Mouse (Mus musculus) layer of hippocampus, adult 8-10 months (tissue): Measurements from ENCODE around the gene Rem1. TPM values are rescaled to one million over a fixed set of nuclear protein-coding genes. Genes with fewer than 3 reads are reported as not detected.
A peak's percentile ranks its signal among the peaks of the same experiment; 100 is the strongest.

ENCODE experiments used
- DNase-seq, 2 experiments: peaks; one replicate each; pipeline ENCODE4 v3.0.0; 2022; ENCODE audit warnings: low spot score in 2 of 2
- total RNA-seq, 4 experiments: library from RNA; stranded (reverse); gene quantifications; 2 replicates each; pipeline ENCODE4 v1.2.4; 2022

The Rem1 gene
- 1 to 10 TPM in 1 of 4 experiments, under 1 TPM in 3; 0.61 to 1.1 (median 0.72) TPM for total RNA-seq

DNA sequence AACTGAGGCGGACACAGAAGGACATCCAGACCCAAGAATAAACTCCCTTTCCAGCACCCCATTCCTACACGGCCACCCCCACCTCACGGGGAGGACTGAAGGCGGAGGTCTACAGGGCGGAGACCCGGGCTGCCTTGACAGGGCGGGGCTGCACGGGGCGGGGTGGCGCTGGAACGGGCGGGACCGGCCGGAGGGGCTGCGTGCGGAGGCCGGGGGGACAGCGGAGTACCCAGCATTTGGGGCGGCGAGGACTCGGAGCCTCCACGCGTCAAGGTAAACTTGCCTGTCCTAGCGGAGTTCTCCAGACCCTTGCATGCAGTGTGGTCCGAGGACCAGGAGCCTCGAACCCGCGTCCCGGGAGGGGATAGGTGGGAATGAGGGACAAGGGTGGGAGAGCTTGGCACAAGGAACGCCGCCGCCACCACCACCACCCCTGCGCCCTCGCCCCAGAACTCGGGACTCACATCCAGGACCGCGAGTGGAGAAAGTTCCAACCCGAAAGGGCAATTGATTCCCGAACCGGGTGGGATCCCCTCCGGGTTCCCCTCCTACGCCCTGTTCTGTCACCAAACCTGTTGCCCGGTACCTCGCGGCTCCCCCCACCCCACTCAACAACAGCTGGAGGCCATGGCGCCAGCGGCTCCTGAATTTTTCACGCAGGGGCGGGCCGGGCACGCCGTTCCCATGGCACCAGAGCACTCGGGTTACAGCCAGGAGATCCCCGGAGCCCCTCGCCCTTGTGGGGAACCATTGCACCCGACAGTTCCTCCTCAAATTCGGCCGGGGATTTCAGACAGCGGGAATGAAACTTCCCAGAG is at the start of gene Rem1:
TSS of gene Rem1 (plus strand) at position 178 of the 818 bp plus-strand sequence.
- DNase-seq, result no peak

DNA sequence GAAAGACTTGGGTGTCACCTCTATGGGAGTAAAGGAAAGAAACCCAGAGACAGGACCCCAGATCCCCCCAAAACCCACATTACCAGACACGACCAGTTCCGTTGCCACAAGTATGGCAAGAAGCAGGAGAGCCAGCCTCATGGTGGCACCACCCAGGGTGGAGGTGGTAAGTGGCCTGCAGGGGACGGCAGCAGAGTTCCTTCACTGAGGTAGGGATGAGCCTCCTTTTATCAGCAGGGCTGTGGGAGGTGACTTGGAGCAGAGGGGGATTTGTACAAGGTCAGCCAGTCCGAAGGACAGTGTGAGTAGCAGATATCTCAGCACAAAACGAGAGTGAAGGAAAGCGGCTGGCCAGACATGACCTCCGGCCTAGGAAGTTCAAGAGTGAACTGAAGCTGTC is 46.6 kb upstream of the Rem1 start, which contains the start of gene Defb19:
TSS of gene Defb19 (minus strand) at position 206 of the 400 bp plus-strand sequence.
- no peak for DNase-seq

GRCm38 (mm10) chr2:152580612-152581011 is 46.1 kb upstream of the Rem1 start:
- no peak for DNase-seq

DNA sequence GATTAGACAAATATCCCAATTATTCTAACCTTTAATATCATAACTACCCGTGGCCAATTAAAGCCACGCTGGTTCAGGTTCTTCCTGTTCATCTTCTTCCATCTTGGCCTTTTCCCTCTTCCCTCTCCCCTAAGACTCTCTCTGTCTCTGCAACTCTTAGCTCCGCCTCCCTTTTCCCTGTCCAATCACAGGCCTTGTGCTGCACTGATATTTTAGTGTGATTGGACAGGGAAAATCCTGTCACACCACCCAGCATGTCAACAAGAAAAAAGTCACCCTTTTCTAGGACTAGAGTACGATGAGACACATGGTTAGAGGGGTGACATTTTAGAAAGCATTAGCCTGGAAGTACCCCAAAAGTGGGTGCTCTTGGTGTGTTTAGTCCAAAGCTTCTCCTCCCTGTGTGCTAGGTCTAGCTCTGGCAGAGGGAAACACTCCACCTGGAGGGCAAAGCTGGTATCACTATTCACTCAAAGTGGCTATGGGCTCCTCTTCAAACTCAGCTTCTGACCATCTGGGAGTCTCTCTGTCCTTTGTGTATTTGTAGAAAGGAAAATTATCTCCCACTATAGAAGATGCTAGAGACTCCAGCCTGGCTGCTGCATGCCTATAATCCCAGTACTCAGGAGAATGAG is 39.7 kb upstream of the Rem1 start:
- DNase-seq, result peak in 1 of 2 experiments; percentile 12

GRCm38 (mm10) chr2:152588450-152588849 is 38.3 kb upstream of the Rem1 start:
- DNase-seq, result no peak

DNA sequence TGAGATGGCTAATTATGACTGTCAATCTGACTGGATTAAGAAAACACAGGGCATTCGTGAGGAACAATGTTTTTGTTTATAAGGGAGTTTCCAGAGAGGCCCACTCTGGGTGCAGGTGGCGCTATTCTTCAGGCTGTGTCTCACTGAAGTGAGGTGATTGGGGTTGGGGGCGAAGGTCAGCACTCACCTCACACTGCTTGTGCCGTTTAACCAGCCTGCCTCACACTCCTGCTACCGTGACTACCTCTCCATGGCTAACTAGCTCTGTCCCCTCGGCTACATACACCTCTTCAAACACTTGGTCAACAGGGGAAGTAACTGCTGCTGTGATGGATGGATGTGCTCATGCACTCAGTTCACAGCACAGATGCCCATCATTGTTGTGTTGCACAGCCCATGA is 37.7 kb upstream of the Rem1 start:
- no peak for DNase-seq

DNA sequence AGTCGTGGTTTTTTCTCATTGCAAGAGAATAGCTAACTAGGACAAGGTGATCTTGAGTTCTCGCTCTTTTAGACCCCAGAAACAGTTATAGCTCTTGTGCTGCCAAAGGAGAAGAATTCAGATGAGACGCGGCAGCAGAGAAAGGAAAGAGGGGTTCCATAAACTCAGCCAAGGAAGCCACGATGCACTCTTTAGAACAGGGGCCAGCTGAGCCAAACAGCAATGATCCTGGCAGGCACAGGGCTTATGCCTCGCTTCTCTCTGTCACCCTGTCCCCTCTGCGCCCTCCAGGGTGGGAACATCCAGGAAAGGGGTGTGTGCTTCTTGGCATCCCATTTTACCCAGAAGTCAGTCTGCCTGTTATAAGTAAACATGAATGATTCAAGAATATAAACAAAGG is 27.5 kb upstream of the Rem1 start, which contains the start of gene Defb45:
TSS of gene Defb45 (minus strand) at position 101 of the 400 bp plus-strand sequence.
- DNase-seq, result no peak

- DNase-seq, result no peak
These were observed 26.7 kb upstream of the Rem1 start for GRCm38 (mm10) chr2:152600076-152600475.

- DNase-seq, result no peak
These were observed 25.3 kb upstream of the Rem1 start for GRCm38 (mm10) chr2:152601275-152601960.

DNA sequence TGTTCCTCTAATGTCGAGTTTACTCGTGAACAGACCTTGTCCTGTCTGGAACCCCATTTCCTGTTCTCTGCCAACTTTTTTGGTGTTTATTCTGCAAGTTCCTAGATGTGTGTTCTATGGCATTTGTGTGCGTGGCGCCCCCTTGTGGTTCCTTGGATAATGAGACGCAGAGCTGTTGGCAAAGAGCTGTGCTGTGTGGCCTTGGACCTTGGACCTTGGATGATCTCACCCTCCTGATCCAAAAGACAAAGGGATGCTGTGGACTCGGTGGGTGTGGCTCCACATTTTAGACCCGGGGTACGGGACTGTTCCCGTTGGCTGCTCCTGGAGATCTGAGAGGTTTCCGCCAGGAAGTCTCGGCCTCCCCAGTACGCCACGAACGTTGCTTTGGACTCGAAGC is 22.7 kb upstream of the Rem1 start, which contains the start of gene Defb36:
TSS of gene Defb36 (plus strand) at position 271 of the 400 bp plus-strand sequence.
- peak in 1 of 2 experiments; percentile 16 for DNase-seq

- no peak for DNase-seq
These were observed 19.0 kb upstream of the Rem1 start for GRCm38 (mm10) chr2:152607746-152608145.

- no peak for DNase-seq
These were observed 18.0 kb upstream of the Rem1 start for GRCm38 (mm10) chr2:152608719-152609118.

GRCm38 (mm10) chr2:152612193-152612592 is 14.6 kb upstream of the Rem1 start:
- DNase-seq, result no peak

DNA sequence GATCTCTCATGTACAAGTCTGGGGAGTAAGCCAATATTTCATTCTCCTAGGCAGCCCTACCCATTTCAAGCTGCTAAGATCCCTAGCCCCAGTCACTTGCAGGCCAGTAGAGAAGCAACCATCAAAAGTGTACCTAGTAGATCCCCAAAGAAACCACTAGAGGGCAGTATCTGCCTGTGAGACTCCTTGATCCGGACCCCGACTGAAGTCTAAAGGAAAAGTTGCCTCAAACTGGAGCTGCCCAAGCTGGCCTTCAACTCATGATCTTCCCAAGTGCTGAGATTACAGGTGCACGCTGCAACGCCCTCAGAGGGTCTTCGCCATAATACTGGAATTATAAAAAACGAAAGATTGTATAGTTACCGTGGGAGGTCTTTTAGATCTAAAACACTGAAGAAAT is 11.2 kb upstream of the Rem1 start:
- DNase-seq, result peak; percentile 21 to 61

- no peak for DNase-seq
These were observed 10.3 kb upstream of the Rem1 start for GRCm38 (mm10) chr2:152616470-152616869.

DNA sequence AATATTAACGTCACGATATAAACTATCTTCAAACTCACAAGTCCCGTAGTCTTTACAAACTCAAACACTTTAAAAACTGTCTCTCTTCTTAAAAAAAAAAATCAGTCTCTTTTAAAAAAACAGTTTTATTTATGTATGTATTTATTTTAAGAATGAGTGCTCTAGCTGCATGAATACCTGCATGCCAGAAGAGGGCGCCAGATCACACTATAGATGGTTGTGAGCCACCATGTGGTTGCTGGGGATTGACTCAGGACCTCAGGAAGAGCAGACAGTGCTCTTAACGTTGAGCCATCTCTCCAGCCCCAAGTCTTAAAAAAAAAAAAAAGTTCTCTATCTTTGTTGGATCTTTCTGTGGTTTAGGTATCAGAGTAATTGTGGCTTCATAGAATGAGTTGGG is 9.4 kb upstream of the Rem1 start:
- DNase-seq, result no peak

GRCm38 (mm10) chr2:152620367-152621134 is 6.2 kb upstream of the Rem1 start:
- no peak for DNase-seq

- no peak for DNase-seq
These were observed 4.6 kb upstream of the Rem1 start for GRCm38 (mm10) chr2:152622151-152622550.

DNA sequence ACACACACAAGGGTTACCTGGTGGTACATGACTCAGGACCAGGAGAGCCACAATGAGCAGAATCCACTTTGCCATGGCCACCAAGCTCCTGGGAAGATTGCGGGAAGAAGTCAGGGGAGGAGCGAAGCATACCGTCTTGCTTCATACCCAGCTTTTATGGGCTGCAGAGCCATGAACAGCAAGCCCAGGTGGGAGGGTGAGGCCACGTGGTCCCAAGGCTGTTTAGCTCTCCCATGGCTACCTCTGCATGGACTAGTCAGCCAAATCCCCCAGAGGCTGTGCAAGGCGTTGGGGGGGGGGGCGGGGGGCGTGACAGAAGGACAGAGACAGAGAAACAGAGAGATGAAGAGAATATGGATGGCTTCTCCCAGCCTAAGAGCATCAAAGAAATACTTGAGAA is 3.8 kb upstream of the Rem1 start, which contains the start of gene Defb25:
TSS of gene Defb25 (minus strand) at position 101 of the 400 bp plus-strand sequence.
- no peak for DNase-seq

- no peak for DNase-seq
These were observed 2.2 kb upstream of the Rem1 start for GRCm38 (mm10) chr2:152624566-152624965.

DNA sequence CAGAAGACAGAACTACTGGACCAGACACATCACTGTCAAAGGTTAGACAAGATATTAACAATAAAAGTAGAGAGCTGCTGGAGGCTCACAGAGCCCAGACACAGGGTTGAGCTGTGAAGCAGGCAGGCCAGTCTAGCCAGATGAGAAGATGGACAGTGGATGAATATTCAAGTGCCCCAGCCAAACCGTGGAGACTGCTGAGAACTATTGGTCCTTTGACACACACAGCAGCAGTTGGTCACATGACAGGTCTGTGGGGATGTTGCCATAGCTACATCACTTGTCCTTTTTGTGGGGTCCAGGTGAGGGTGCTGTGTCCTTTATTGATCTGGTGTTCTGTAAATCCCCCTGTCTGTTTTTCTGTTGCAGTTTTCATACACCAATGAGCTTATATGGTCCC is 1.5 kb upstream of the Rem1 start:
- DNase-seq, result no peak
